ENCODE assay signal across 11 mouse cellular contexts in genomic region chr12:109694801-109695430, GRCm38 (mm10).
A peak's percentile ranks its signal among the peaks of the same experiment; 100 is the strongest.
DNase-seq lines count a peak whose midpoint lies in the region; ATAC-seq lines count a peak whose summit lies in the region.
"Had no signal": no experiment of that assay in that cellular context is flagged by ENCODE, and none has a peak within 500 bp of the region (broad histone marks: within the 10 kb centered on the region; RNA-seq: fewer than 3 reads in every experiment).

No protein-coding gene starts in this region.

- H3K36me3 ChIP-seq in embryonic facial prominence, embryonic 10.5 days (replicated peaks): peaks cover 99% of the 10 kb centered on the region

- no peaks in the 10 kb centered on the region for H3K27me3 ChIP-seq in embryonic facial prominence, embryonic 10.5 days (replicated peaks; ENCODE audit: low read depth, poor library complexity, severe bottlenecking)
- H3K27me3 ChIP-seq: embryonic facial prominence, embryonic 12.5 days had no signal

- no peak overlapping the region for H3K27ac ChIP-seq in embryonic facial prominence, embryonic 10.5 days (replicated peaks)
- H3K27ac ChIP-seq: embryonic facial prominence, embryonic 12.5 days had no signal

- peak; percentile 37 to 58 for DNase-seq in layer of hippocampus, postnatal 10 days (ENCODE audit: low spot score in 2 of 2)
- no peak for DNase-seq in layer of hippocampus, adult 11-12 months (ENCODE audit: low spot score)
- peak; percentile 81 for DNase-seq in cerebellum, adult 11 months
- peak; percentile 6 for DNase-seq in embryonic facial prominence, embryonic 10.5 days (ENCODE audit: low spot score)
- DNase-seq in lung, postnatal 4 days: peak; percentile 5 to 25
- no peak for DNase-seq in right cerebral cortex, adult 18-20 months
- DNase-seq in kidney, postnatal 36 days: no peak

- 95% methylated on average over 5 of the region's 5 CpGs for WGBS in embryonic facial prominence, embryonic 10.5 days

- no peaks in the 10 kb centered on the region for H3K4me1 ChIP-seq in embryonic facial prominence, embryonic 10.5 days
- H3K4me1 ChIP-seq: embryonic facial prominence, embryonic 12.5 days had no signal

- no peak overlapping the region for H3K4me3 ChIP-seq in embryonic facial prominence, embryonic 10.5 days
- H3K4me3 ChIP-seq: embryonic facial prominence, embryonic 12.5 days; myocyte had no signal

- H3K9me3 ChIP-seq in embryonic facial prominence, embryonic 10.5 days: no peaks in the 10 kb centered on the region
- H3K9me3 ChIP-seq: embryonic facial prominence, embryonic 12.5 days had no signal

- no peak for ATAC-seq in erythroid progenitor cell, adult 5-6 weeks (replicated peaks; ENCODE audit: low FRiP score, poor library complexity, severe bottlenecking)
- ATAC-seq: forebrain, embryonic 16.5 days had no signal

Comparison
In these comparisons a context has a peak if more than half of its experiments do, and no peak if none do; other contexts are left out.
1. DNase-seq: peak in layer of hippocampus, postnatal 10 days (2 of 2), cerebellum, adult 11 months (single experiment), embryonic facial prominence, embryonic 10.5 days (single experiment) and lung, postnatal 4 days (2 of 2); none in layer of hippocampus, adult 11-12 months (single experiment), right cerebral cortex, adult 18-20 months (single experiment) and kidney, postnatal 36 days (0 of 2).